Mouse (Mus musculus) cerebellum, adult 2 months (tissue): Measurements from ENCODE around the gene Dpep1.

Experiments
- CTCF ChIP-seq: fragments of 200-500 bp; IDR thresholded peaks from 2 replicates; pipeline ENCODE4 v1.5.1; 2011; ENCODE audit warnings: low read depth, mild to moderate bottlenecking, control low read depth, low read length, moderate library complexity, borderline replicate concordance; ENCODE audit not compliant: insufficient read depth
- POLR2A ChIP-seq: fragments of 200-500 bp; IDR thresholded peaks from 2 replicates; pipeline ENCODE4 v1.6.1; 2011; ENCODE audit warnings: low read length, control low read depth, borderline replicate concordance; ENCODE audit not compliant: insufficient read depth

GRCm38 (mm10) chr8:123239398-123239797 is 53.4 kb downstream of the Dpep1 start:
- TF ChIP-seq CTCF (no peak), POLR2A (no peak)
